Mouse (Mus musculus): ENCODE results near the gene Gm7861. TPM values are rescaled to one million over a fixed set of nuclear protein-coding genes. Genes with fewer than 3 reads are reported as not detected.
"Not testable (repeated sequence)": the region's sequence is repeated elsewhere in the genome, so short reads cannot be mapped to it uniquely, and the experiment has no call there.

Gm7861 gene
- polyA plus RNA-seq (2012; ENCODE audit: insufficient read depth, low replicate concordance): not detected in 2 replicates

DNA sequence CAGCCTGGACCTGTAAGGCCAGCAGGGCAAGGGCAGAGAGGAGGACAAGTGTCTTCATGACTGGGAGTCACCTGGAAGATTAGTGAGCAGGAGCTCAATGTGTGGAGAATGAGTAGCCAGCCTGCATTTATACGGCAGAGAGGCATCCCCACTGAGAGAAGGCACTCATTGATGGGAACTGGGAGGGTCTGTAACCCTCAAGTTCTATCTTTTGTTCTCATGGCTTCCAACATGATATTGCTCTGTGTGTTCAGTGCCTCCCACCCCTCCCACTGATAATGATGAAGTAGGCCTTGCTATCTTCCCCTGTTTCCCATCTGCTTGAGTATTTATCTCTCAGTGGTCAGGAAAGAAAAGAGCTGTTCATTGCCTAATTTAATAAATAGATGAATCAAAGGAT is at the start of gene Gm7861:
TSS of gene Gm7861 (minus strand) at position 101 of the 400 bp plus-strand sequence.
- not testable (repeated sequence) for H3K9me3 ChIP-seq; H3K27me3 ChIP-seq (replicated peaks); H3K36me3 ChIP-seq (replicated peaks; ENCODE audit: low read length); H3K4me3 ChIP-seq (replicated peaks); H3K4me1 ChIP-seq

DNA sequence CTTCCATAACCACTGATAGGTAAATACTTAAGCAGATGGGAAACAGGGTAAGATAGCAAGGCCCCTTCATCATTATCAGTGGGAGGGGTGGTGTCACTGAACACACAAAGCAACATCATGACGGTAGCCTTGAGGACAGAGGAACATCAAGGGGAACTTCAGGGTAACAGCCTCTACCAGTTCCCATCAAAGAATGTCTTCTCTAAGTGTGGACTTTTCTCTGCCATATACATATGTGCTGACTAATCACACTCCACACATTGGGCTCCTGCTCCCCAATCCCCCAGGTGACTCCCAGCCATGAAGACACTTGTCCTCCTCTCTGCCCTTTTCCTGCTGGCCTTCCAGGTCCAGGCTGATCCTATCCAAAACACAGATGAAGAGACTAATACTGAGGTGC is 23.6 kb upstream of the Gm7861 start, which contains the start of gene Defa26:
TSS of gene Defa26 (plus strand) at position 301 of the 400 bp plus-strand sequence.
- H3K9me3 ChIP-seq; H3K4me3 ChIP-seq (replicated peaks); H3K4me1 ChIP-seq; H3K27me3 ChIP-seq (replicated peaks); H3K36me3 ChIP-seq (replicated peaks; ENCODE audit: low read length): not testable (repeated sequence)

DNA sequence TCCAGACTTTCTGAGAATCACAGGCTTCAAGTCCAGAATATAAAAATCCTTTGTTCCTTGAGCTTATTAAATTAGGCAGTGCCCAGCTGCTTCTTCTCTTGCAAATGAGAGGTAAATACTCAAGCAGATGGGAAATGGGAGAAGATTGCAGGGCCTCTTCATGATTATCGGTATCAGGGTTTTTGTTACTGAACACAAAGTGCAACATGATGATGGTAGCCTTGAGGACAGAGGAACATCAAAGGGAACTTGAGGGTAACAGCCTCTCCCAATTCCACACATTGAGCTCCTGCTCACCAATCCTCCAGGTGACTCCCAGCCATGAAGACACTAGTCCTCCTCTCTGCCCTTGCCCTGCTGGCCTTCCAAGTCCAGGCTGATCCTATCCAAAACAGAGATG is 11.6 kb downstream of the Gm7861 start, which contains the start of gene Defa28:
TSS of gene Defa28 (plus strand) at position 301 of the 400 bp plus-strand sequence.
- not testable (repeated sequence) for H3K9me3 ChIP-seq; H3K36me3 ChIP-seq (replicated peaks; ENCODE audit: low read length); H3K27me3 ChIP-seq (replicated peaks); H3K4me1 ChIP-seq; H3K4me3 ChIP-seq (replicated peaks)

DNA sequence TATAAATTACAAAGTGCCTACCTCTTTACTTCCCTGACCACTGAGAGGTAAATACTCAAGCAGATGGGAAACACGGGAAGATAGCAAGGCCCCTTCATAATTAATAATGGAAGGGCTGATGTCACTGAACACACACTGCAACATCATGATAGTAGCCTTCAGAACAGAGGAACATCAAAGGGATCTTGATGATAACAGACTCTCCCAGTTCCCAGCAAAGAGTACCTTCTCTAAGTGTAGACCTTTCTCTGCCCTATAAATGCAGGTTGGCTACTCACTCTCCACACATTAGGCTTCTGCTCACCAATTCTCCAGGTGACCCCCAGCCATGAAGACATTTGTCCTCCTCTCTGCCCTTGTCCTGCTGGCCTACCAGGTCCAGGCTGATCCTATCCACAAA is 29.2 kb downstream of the Gm7861 start, which contains the start of gene Defa37:
TSS of gene Defa37 (plus strand) at position 301 of the 400 bp plus-strand sequence.
- not testable (repeated sequence) for H3K36me3 ChIP-seq (replicated peaks; ENCODE audit: low read length); H3K9me3 ChIP-seq; H3K27me3 ChIP-seq (replicated peaks); H3K4me1 ChIP-seq; H3K4me3 ChIP-seq (replicated peaks)

Other genes with a start within 250 kb of the Gm7861 start
- not detected in 2 replicates for gene Defa2, start 216.0 kb downstream of the Gm7861 start, polyA plus RNA-seq (2012; ENCODE audit: insufficient read depth, low replicate concordance)
- not detected in 2 replicates for gene Defa33, start 202.7 kb downstream of the Gm7861 start, polyA plus RNA-seq (2012; ENCODE audit: insufficient read depth, low replicate concordance)
- not detected in 2 replicates for gene Defa36, start 167.1 kb downstream of the Gm7861 start, polyA plus RNA-seq (2012; ENCODE audit: insufficient read depth, low replicate concordance)
- gene Gm7849, start 137.9 kb downstream of the Gm7861 start, polyA plus RNA-seq (2012; ENCODE audit: insufficient read depth, low replicate concordance): not detected in 2 replicates
- not detected in 2 replicates for gene Defa20, start 85.2 kb downstream of the Gm7861 start, polyA plus RNA-seq (2012; ENCODE audit: insufficient read depth, low replicate concordance)
- not detected in 2 replicates for gene Defa32, start 65.5 kb downstream of the Gm7861 start, polyA plus RNA-seq (2012; ENCODE audit: insufficient read depth, low replicate concordance)
- gene Defa37, start 29.1 kb downstream of the Gm7861 start, polyA plus RNA-seq (2012; ENCODE audit: insufficient read depth, low replicate concordance): not detected in 2 replicates
- gene Defa28, start 11.5 kb downstream of the Gm7861 start, polyA plus RNA-seq (2012; ENCODE audit: insufficient read depth, low replicate concordance): not detected in 2 replicates
- not detected in 2 replicates for gene Defa26, start 23.7 kb upstream of the Gm7861 start, polyA plus RNA-seq (2012; ENCODE audit: insufficient read depth, low replicate concordance)
- not detected in 2 replicates for gene Defa17, start 61.3 kb upstream of the Gm7861 start, polyA plus RNA-seq (2012; ENCODE audit: insufficient read depth, low replicate concordance)
- gene Defa34, start 71.3 kb upstream of the Gm7861 start, polyA plus RNA-seq (2012; ENCODE audit: insufficient read depth, low replicate concordance): not detected in 2 replicates
- gene AY761184, start 109.1 kb upstream of the Gm7861 start, polyA plus RNA-seq (2012; ENCODE audit: insufficient read depth, low replicate concordance): not detected in 2 replicates
- gene Defa24, start 140.0 kb upstream of the Gm7861 start, polyA plus RNA-seq (2012; ENCODE audit: insufficient read depth, low replicate concordance): not detected in 2 replicates
- gene Defb50, start 229.0 kb upstream of the Gm7861 start, polyA plus RNA-seq (2012; ENCODE audit: insufficient read depth, low replicate concordance): not detected in 2 replicates
- gene Defb2, start 245.4 kb upstream of the Gm7861 start, polyA plus RNA-seq (2012; ENCODE audit: insufficient read depth, low replicate concordance): not detected in 2 replicates

All from megakaryocyte, embryonic 14.5 days (primary cell).